Mouse (Mus musculus): ENCODE measurements around the gene Ppp3r1.
"Not testable (repeated sequence)": the region's sequence is repeated elsewhere in the genome, so short reads cannot be mapped to it uniquely, and the experiment has no call there.

The Ppp3r1 gene

DNA sequence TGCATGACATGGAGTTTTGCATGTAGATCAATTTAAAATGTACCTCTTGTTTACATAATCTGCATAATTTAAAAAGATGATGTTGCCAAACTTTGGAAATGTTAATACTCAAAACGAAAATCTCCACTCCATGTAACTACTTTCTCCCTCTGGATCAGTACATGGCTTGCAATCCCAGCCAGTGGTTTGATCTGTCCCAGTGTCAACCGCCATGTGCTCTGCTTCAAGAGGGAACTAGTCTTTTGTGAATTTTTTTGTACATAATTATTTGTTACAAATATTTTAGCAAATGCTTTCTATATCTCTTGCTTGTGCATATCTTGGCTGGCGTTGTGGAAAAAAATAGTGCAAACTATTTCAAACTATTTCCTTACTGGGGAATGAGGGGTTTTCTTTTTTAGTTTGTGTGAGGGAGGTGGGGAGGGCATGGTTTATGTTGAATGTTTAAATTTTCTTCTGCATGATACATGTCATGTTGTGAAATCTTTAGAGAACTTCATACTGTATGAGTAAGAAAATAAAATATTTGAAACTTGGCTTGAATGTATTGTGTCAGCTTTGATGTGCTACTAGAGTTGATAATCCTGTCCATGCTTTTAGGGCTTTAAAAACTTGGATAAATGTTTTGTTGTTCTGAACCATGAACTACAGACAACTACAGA, 40.9 kb downstream of the Ppp3r1 start:
- in situ Hi-C loops (cut with MboI, MseI) = no loop called here

DNA sequence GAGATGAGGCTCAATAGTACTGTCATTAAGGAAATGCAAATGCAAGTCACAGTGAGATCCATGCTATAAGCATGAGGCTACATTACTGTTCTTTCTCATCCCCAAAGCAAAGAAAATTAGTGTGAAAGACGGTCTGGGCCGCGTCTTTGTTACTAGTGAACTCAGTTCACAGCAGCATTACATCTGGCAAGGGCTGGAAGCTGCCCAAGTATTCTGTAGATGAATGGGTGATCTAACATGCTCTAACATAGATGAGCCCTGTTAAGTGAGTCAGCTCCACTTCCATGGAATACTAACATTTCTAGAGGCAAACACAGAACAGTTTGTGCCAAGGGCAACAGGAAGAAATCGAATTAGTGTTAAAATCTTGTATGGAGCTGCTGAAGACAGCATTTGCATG, 41.9 kb downstream of the Ppp3r1 start:
- in situ Hi-C loops (cut with MboI, MseI) = no loop called here

DNA sequence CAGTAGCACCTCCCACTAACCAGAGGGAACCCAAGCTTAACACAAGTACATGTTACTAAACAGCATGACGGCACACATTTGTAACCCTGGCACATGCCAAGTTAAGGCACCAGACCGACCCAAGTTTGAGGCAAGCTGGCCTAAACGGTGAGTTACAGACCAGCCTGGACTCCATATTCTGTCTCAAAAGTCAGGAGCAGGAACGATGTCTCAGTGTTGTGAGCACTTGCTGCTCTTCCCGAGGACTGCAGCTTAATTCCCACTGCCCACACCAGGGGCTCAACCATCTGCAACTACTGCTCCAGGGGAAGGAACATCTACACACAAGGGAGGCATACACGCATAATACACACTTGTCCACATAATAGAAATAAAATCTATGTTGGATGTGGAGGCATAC, 43.4 kb downstream of the Ppp3r1 start:
- in situ Hi-C loops (cut with MboI, MseI) = no loop called here

DNA sequence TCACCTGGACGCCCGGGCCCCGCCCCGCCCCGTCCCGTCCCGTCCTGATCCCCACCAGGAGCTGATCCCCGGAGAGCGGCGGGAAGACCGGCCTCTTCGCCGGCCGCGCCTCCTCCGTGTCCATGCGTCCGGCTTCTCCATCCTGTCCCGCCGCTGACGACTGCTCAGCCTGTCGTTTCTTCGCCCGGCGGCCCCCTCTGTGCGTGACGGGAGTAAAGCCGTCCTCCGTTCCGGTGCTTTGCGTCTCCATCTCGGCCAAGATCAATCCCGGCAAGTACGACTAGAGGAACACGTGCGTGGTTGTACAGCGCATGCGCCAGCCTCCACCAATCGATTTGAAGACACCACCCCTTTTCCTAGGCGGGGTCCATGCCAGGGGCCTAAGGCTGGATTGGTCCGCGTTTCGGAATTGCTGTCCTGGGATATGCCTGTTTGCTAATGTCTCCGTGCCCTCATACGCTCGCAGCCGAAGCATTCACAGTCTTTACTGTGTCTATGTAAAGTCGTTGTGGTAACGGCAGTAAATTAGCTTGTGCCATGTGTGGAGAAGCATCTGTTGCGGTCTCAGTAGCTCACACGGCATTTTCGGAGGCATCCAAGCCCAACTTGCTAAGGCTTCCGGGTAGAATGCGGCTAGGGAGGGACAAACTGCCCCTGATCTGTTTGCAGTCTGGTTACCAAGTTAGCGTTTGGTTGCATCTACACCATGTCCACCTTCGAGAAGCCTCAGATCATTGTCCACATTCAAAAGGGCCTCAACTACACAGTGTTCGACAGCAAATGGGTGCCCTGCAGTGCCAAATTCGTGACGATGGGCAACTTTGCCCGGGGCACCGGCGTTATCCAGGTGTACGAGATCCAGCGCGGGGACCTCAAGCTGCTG, 52.4 kb downstream of the Ppp3r1 start, which contains the start of gene Pno1:
TSS of gene Pno1 (minus strand) at position 311 of the 883 bp plus-strand sequence.
- in situ Hi-C loops (cut with MboI, MseI) = loop anchor here (5.0 kb wide), 1 partner anchor 46 kb away; the partner anchor contains the start of gene C1d

DNA sequence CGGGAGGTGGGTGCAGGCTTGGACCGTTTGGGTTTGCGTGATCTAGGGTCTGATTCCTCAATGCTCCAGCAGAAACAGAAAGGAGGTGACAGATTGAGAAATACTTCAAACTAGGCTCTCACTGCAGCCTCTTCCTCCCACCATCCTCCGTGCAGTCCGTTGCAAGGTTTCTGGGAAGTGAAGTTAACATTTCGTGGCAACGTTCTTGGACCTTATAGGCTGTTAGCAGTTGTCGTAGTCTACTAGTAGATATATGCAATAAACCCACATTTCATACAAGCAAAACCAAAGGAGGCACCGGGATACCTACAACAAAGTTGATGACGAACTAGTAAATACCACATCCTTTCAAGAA, 53.1 kb downstream of the Ppp3r1 start:
- in situ Hi-C loops (cut with MboI, MseI) = loop anchor here (5.0 kb wide), 1 partner anchor 45 kb away; the partner anchor contains the start of gene C1d

DNA sequence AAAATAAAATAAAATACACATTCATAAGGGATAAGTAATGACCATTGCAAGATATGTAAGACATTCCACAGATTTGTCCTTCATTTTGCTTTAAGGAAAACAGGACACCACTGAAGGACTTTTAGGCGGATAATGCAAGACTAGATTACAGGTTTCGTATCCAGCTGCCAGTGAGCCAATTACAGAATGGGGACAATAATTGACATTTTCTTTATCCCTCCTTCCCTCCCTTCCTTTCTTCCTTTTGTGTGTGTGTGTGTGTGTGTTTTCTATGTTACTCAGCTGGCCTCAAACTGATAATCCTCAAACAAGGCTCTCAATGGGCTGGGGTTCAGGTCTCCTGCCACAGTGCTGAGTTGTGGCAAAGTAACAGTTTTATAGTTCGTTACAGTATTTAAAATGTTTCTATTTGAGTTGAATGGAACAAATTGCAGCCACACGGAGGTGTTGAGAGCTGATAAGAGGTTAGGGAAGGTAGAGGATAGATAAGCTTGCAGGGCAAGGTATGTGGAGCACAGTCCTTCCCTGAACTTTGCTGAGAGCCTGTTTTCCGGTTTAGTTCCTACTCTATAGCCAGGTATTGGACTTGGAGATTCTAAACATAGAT, 53.9 kb downstream of the Ppp3r1 start:
- in situ Hi-C loops (cut with MboI, MseI) = loop anchor here (5.0 kb wide), 1 partner anchor 44 kb away; the partner anchor contains the start of gene C1d

DNA sequence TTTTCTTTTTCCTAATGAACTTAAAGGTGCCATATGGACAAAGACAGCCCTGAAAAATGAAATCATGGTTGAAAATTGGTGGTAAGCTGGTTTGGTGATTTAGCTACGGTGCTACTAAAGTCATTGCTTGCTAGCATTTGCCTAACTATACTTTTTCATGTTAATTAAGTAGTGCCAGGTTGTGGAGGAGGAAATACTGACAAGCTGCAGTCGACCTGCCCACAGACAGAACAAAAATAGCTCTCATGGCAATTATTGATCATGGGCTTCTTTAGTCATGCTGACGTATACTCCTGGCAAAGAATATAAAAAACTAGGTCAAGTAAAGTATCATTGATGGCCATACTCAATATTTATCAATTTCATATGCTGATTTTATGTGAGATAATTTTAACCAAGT, 56.4 kb downstream of the Ppp3r1 start:
- in situ Hi-C loops (cut with MboI, MseI) = no loop called here

DNA sequence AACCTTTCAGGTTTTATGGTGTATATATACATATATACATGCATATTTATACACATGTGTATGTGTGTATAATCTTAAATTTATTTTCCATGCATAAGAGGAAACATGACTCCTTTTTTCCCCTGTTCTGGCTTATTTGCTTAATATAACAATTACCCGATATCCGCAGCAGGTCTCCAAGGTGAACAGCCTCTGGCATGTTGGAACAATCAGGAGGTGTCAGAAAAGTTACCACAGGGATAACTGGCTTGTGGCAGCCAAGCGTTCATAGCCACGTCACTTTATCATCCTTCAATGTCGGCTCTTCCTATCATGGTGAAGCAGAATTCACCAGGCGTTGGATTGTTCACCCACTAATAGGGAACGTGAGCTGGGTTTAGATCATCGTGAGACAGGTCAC, 62.1 kb downstream of the Ppp3r1 start:
- in situ Hi-C loops (cut with MboI, MseI) = no loop called here

DNA sequence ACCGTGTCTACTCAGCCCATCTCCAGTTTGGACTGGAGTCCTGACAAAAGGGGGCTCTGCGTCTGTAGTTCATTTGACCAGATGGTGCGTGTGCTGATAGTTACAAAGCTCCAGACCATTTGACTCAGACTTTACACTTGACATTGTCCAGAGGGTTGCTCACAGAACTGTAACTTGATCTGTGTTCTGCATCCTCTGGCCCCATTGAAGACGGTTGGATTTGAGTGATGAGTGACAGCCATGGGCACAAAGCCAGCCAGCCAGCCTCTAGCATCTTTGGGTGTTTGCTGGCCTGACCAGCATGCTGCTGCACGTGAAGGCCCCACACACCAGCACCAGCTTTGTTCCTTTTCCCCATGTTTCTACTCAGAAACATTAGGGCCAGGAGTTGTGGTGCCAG, 73.7 kb downstream of the Ppp3r1 start:
- in situ Hi-C loops (cut with MboI, MseI) = no loop called here

DNA sequence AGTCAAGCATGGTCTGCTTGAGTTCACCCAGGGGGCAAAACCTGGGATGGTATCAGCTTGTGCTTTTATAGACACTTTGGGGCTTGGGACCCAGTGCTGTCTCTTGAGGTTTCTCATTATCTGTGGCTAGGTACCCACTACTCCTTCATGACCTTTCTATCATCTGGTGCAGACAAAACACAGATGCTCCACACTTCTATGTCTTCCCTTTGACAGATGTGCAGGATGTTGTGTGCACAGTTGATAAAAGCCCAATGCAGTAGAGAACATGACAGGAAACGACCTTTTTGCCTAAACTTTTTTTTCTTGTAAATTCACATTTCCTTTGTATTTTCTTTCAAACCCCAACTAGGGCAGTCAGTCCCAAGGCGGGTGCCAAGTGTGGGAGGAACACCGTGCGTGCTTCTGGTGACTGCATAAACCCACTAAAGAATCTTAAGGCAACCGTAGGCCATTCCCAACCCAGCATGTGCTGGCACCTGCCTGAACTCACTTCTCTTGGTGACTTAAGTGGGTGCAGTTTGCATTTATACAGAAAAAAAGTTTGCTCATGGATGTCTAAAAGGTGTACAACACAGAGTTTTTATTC, 77.5 kb downstream of the Ppp3r1 start:
- in situ Hi-C loops (cut with MboI, MseI) = no loop called here

DNA sequence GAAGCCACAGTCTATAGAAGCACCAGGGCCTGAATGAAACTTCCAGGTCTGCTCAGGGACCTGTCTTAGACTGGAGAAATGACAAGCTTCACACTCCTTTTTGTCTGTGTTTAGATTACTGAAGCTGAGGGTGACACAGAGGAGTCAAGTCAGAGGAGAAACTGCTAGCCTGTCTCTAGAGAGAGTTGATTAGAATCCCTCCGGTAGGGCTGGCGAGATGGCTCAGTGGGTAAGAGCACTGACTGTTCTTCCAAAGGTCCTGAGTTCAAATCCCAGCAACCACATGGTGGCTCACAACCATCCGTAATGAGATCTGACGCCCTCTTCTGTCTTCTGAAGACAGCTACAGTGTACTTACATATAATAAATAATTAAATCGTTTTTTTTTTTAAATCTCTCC, 79.5 kb downstream of the Ppp3r1 start:
- in situ Hi-C loops (cut with MboI, MseI) = not testable (repeated sequence)

DNA sequence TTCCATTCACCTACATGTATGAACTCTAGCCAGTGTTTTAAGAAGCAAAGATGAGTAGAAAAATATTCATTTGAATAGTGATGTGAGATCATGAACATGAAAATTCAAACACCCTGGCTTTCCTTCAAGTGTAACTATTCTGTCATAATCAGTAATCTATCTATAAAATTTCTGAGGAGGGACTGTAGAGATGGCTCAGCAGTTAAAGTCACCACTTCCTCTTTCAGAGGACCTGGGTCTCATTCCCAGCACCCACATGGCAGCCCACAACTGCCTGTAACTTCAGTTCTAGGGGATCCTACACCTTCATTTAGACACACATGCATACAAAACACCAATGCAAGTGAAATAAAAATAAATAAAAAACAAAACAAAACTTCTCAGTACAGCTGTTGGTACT, 89.7 kb downstream of the Ppp3r1 start:
- in situ Hi-C loops (cut with MboI, MseI) = no loop called here
